ENCODE assay signal across 24 mouse cellular contexts in genomic region chr8:89139876-89140275, GRCm38 (mm10).
DNase-seq lines count a peak whose midpoint lies in the region; ATAC-seq lines count a peak whose summit lies in the region.
"Had no signal": no experiment of that assay in that cellular context is flagged by ENCODE, and none has a peak within 500 bp of the region (broad histone marks: within the 10 kb centered on the region; RNA-seq: fewer than 3 reads in every experiment).

No protein-coding gene starts in this region.

- H3K27ac ChIP-seq in kidney, embryonic 16.5 days (ENCODE audit: low read length), result no peak overlapping the region
- no peak overlapping the region for H3K27ac ChIP-seq in neural tube, embryonic 15.5 days (replicated peaks)
- H3K27ac ChIP-seq: embryonic facial prominence, embryonic 12.5 days; embryonic facial prominence, embryonic 15.5 days; gastrocnemius, adult 2 months; heart, embryonic 13.5 days; hindbrain, embryonic 14.5 days had no signal

- no peak overlapping the region for H3K9ac ChIP-seq in kidney, embryonic 16.5 days (replicated peaks; ENCODE audit: low read length)
- no peak overlapping the region for H3K9ac ChIP-seq in neural tube, embryonic 15.5 days (replicated peaks)
- H3K9ac ChIP-seq: embryonic facial prominence, embryonic 12.5 days; embryonic facial prominence, embryonic 15.5 days; forebrain, postnatal 0 days; heart, embryonic 13.5 days; hindbrain, embryonic 14.5 days had no signal

- DNase-seq in kidney, adult 18-20 months, result peak; percentile 30
- peak; percentile 68 for DNase-seq in kidney, adult 9 months
- no peak for DNase-seq in kidney, postnatal 14 days
- peak; percentile 47 to 58 for DNase-seq in kidney, postnatal 36 days
- DNase-seq: adrenal gland, adult 2 months; adrenal gland, postnatal 14 days; cerebellum, adult 11 months; cerebellum, adult 2 months; cerebellum, adult 9-11 months; cerebellum, postnatal 25 days; forebrain, postnatal 0 days; gastrocnemius, adult 2 months; gastrocnemius, postnatal 14 days; heart, adult 18-20 months; heart, postnatal 14 days; heart, postnatal 4 days had no signal

- H3K9me3 ChIP-seq in kidney, embryonic 16.5 days (ENCODE audit: low read length), result no peaks in the 10 kb centered on the region
- no peaks in the 10 kb centered on the region for H3K9me3 ChIP-seq in neural tube, embryonic 15.5 days (replicated peaks)
- H3K9me3 ChIP-seq: embryonic facial prominence, embryonic 12.5 days; embryonic facial prominence, embryonic 15.5 days; heart, embryonic 13.5 days had no signal

- 0 out of 2 replicates have a peak, but pooled peaks cover 10% of the 10 kb centered on the region for H3K4me1 ChIP-seq in kidney, embryonic 16.5 days (ENCODE audit: insufficient read depth, low read length)
- H3K4me1 ChIP-seq in neural tube, embryonic 15.5 days, result peaks cover 14% of the 10 kb centered on the region
- H3K4me1 ChIP-seq: embryonic facial prominence, embryonic 12.5 days; embryonic facial prominence, embryonic 15.5 days had no signal

- H3K4me3 ChIP-seq in kidney, embryonic 16.5 days (ENCODE audit: low read length), result no peak overlapping the region
- no peak overlapping the region for H3K4me3 ChIP-seq in neural tube, embryonic 15.5 days (replicated peaks)
- H3K4me3 ChIP-seq: embryonic facial prominence, embryonic 12.5 days; embryonic facial prominence, embryonic 15.5 days; gastrocnemius, adult 2 months; heart, embryonic 13.5 days had no signal

- ATAC-seq in kidney, embryonic 16.5 days (ENCODE audit: low FRiP score, low TSS enrichment), result no peak
- no peak for ATAC-seq in neural tube, embryonic 15.5 days (ENCODE audit: low FRiP score)
- ATAC-seq: CD4-positive, CD25-positive, alpha-beta regulatory T cell, adult 4 months; forebrain, embryonic 14.5 days; forebrain, postnatal 0 days had no signal

- H3K36me3 ChIP-seq in kidney, embryonic 16.5 days (ENCODE audit: insufficient read depth, low read length), result no peaks in the 10 kb centered on the region
- no peaks in the 10 kb centered on the region for H3K36me3 ChIP-seq in neural tube, embryonic 15.5 days
- H3K36me3 ChIP-seq: embryonic facial prominence, embryonic 12.5 days; embryonic facial prominence, embryonic 15.5 days; heart, embryonic 13.5 days had no signal

- no peaks in the 10 kb centered on the region for H3K27me3 ChIP-seq in kidney, embryonic 16.5 days (ENCODE audit: insufficient read depth, low read length)
- H3K27me3 ChIP-seq in neural tube, embryonic 15.5 days (replicated peaks), result peaks cover 5% of the 10 kb centered on the region; the same call in 1 of the 2 replicates
- H3K27me3 ChIP-seq: embryonic facial prominence, embryonic 15.5 days had no signal

- 66% methylated on average over 3 of the region's 3 CpGs for WGBS in kidney, embryonic 16.5 days
- 83% methylated on average over 3 of the region's 3 CpGs for WGBS in neural tube, embryonic 15.5 days

- no peak overlapping the region for H3K4me2 ChIP-seq in kidney, embryonic 16.5 days (replicated peaks; ENCODE audit: low read depth, low read length)
- no peak overlapping the region for H3K4me2 ChIP-seq in neural tube, embryonic 15.5 days
- H3K4me2 ChIP-seq: embryonic facial prominence, embryonic 12.5 days; embryonic facial prominence, embryonic 15.5 days; heart, embryonic 13.5 days; hindbrain, embryonic 14.5 days had no signal
